Mouse (Mus musculus) thymus, adult 2 months (tissue): ENCODE results near the gene Tor1aip2.

ENCODE experiments used
- CTCF ChIP-seq: fragments of 200-500 bp; IDR thresholded peaks from 2 replicates; pipeline ENCODE4 v1.5.1; 2012; ENCODE audit warnings: mild to moderate bottlenecking, control low read depth, low read length, moderate library complexity, borderline replicate concordance; ENCODE audit not compliant: control insufficient read depth, poor library complexity, insufficient read depth; ENCODE audit errors: extremely low read depth
- POLR2A ChIP-seq: fragments of 200-500 bp; IDR thresholded peaks from 2 replicates; pipeline ENCODE4 v1.6.1; 2012; ENCODE audit warnings: mild to moderate bottlenecking, low read length, control low read depth, moderate library complexity; ENCODE audit not compliant: control insufficient read depth, poor library complexity, insufficient read depth; ENCODE audit errors: extremely low read depth

- TF ChIP-seq CTCF: no peak
- no peak for TF ChIP-seq POLR2A
Observed at GRCm38 (mm10) chr1:156003201-156003935, 31.8 kb upstream of the Tor1aip2 start.
